Mouse (Mus musculus) activated CD4-positive, CD25-positive, alpha-beta regulatory T cell, adult 4 months (primary cell): ENCODE results near the gene Hist1h3c. TPM values are rescaled to one million over a fixed set of nuclear protein-coding genes. Genes with fewer than 3 reads are reported as not detected.

Source experiments
- ATAC-seq: one replicate; pipeline ENCODE4 v1.8.0; 2017
- polyA plus RNA-seq, 2 experiments: library from polyadenylated mRNA; unstranded; fragments of 100-300 nt; shearing (Covaris generic); gene quantifications; one replicate each; pipeline ENCODE4 v1.2.1; 2017

The Hist1h3c gene
- polyA plus RNA-seq, 2 experiments from 2014 or later, result 2.4 TPM; not detected in 1

GRCm38 (mm10) chr13:23757211-23757773 lies 11.9 kb upstream of the Hist1h3c start:
- ATAC-seq, result no peak

DNA sequence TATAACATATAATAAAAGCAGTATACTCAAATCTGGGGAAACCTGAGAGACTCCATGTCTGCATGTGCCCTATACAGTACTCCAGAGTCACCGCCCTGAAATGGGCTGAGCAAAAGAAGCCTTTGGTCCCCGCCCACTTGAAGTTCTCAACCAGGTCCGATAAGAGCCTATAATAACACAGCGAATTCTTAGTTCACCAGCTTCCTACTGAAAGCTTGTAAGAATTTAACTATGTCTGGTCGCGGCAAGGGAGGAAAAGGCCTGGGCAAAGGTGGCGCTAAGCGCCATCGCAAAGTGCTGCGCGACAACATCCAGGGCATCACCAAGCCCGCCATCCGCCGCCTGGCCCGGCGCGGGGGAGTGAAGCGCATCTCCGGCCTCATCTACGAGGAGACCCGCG lies 11.4 kb upstream of the Hist1h3c start, which contains the start of gene Hist1h4b:
TSS of gene Hist1h4b (plus strand) at position 224 of the 400 bp plus-strand sequence.
- ATAC-seq, result peak; percentile 62

- no peak for ATAC-seq
These were observed 9.6 kb upstream of the Hist1h3c start for GRCm38 (mm10) chr13:23755000-23755399.

GRCm38 (mm10) chr13:23753314-23754078 lies 8.1 kb upstream of the Hist1h3c start:
- no peak for ATAC-seq

DNA sequence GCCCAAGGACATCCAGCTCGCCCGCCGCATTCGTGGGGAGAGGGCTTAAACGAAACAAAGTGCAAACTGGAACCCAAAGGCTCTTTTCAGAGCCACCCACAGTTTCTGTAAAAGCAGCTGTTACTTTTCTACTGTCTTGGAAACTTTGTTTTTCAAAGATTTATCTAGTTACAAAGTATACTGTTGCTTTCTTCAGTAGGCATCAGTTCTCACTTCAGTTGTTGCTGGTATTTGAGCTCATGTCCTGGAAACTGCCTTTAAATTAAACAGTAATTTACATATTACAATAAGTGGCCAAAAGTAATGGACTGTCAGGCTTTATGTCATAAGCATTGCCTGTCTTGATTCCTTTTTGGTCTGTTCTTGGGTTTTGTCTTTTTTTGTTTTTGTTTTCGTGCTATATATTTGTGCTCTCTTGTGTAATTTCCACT lies 7.4 kb upstream of the Hist1h3c start:
- no peak for ATAC-seq

DNA sequence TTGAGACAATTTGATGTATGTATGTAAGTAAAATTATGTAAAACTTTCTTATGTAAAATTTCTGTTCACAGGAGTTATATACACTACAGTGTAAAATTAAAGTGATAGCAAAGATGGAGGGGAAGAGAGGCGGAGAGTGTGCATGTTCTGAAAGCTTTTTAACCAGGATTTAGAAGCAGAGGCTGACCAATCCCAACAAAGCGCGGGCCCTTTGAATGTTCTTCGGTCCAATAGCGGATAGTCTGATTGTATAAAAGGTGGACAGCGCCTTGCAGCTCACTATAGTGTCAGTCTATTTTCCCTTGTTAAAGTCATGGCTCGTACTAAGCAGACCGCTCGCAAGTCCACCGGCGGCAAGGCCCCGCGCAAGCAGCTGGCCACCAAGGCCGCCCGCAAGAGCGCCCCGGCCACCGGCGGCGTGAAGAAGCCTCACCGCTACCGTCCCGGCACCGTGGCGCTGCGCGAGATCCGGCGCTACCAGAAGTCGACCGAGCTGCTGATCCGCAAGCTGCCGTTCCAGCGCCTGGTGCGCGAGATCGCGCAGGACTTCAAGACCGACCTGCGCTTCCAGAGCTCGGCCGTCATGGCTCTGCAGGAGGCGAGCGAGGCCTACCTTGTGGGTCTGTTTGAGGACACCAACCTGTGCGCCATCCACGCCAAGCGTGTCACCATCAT lies 6.8 kb upstream of the Hist1h3c start, which contains the start of gene Hist1h3b:
TSS of gene Hist1h3b (plus strand) at position 201 of the 675 bp plus-strand sequence.
- peak; percentile 38 for ATAC-seq

- no peak for ATAC-seq
These were observed 6.1 kb upstream of the Hist1h3c start for GRCm38 (mm10) chr13:23751478-23751956.

GRCm38 (mm10) chr13:23750839-23751477 lies 5.6 kb upstream of the Hist1h3c start, which contains the start of gene Hist1h2ab:
Gene Hist1h2ab (plus strand): TSS chr13:23751126.
- ATAC-seq, result peak; percentile 38

GRCm38 (mm10) chr13:23749563-23750121 lies 4.2 kb upstream of the Hist1h3c start:
- no peak for ATAC-seq

DNA sequence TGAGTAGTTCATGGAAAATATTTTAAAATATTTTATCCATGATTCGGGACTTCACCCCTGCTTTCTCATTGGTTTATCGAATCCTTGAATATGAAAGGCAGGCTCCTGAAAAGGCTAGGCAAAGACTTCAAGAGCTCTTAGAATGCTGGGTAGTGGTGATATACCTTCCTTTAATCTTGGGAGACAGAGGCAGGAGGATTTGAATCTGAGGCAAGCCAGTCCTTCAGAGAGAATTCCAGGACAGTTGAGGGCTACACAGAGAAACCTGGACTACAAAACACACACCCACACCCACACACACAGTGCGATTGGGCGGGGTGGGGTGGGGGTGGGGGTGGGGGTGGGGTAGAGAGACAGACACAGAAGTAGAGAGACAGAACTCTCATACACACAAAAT lies 2.5 kb upstream of the Hist1h3c start:
- ATAC-seq, result no peak

DNA sequence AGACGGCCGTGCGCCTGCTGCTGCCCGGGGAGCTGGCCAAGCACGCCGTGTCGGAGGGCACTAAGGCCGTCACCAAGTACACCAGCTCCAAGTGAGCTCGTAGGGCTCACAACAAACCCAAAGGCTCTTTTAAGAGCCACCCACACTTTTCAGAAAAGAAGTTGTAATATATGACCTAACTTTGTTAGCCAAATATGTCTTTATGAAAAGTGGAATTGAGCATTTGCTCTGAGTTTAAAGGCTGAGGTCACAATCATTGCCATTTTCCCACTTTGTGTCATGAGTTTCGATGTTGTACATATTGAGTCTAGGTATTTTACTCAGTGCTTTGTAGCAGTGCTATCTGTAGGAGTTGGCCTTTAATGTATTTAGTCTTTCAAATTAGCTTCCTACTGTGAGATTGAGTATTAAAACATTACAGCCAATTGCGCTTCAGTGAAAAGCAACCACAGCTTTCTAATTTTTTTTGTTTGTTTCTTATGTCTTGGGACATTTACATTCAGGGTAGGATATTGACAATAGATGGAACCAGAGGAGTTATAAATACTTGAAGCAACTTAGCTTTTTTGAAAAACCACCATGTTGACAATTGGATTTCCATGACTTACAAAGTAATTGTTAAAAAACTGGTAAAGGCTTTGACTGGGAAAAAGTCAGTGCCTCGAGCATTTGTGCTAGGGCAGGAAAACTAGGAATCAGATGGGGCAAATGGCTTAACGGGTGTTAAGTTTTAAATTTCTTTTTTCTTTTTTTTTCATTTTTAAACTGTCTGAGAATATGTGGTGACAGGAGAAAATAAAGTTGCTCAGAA lies 1.9 kb upstream of the Hist1h3c start:
- no peak for ATAC-seq

GRCm38 (mm10) chr13:23746201-23747080 lies 1.0 kb upstream of the Hist1h3c start, which contains the start of gene Hist1h2bb:
Gene Hist1h2bb (plus strand): TSS chr13:23746734.
- ATAC-seq, result peak; percentile 87

GRCm38 (mm10) chr13:23744421-23745380 lies 701 bp downstream of the Hist1h3c start:
- no peak for ATAC-seq

DNA sequence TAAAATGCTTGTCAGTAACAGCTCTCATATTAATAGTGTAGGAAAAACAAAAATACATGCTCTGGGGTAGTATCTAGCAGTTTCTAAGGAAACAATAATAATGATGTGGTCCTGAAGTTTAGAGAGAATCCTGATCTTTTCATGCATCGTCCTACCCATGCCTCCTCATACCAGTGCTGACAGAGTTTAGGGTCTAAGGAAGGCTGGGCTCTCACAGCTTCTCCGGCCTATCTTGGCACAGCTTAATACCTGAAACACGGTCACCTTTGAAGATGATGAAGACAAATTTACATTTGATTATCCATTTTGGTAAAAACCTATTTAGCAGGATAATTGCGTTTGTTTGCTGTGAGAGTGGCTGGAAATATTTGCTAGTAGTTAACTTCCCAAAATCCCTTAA lies 1.4 kb downstream of the Hist1h3c start:
- ATAC-seq, result no peak

GRCm38 (mm10) chr13:23743215-23743614 lies 2.2 kb downstream of the Hist1h3c start:
- ATAC-seq, result no peak

DNA sequence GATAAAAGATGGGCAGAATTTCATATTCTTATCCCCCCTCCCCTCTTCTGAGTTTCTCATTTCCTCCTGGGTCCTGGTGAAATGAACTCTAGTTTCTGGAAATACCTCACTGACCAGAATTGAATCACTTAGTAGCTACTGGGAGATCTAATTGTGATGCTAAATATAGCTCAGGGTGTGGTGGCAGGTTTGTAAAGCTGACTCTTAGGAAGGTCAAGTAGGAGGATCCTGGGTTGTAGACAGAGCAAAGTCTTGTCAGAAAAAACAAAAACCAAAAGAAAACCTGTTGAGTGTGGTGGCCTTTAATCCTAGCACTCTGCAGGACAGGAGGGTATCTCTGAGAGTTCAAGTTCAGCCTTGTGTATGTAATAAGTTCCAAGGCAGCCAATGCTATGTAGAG lies 3.4 kb downstream of the Hist1h3c start:
- ATAC-seq, result no peak

- ATAC-seq, result no peak
These were observed 4.5 kb downstream of the Hist1h3c start for GRCm38 (mm10) chr13:23740910-23741309.

GRCm38 (mm10) chr13:23740256-23740840 lies 5.1 kb downstream of the Hist1h3c start:
- no peak for ATAC-seq

DNA sequence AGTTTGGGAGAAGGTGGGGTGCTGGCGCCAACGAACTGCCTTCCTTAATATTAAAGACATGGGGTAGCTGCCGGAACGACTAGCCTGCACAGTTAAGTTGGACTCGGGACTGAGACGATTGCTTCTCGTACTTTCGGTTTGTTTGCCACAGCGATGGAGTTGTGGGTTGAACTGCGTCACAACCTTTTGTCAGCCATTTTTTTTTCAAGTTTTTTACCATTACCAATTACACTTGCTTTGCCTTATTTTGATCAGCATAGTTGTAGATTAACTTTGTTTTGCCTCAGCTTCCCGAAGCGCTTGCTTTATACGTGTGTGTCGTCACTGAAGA lies 5.5 kb downstream of the Hist1h3c start:
- peak; percentile 57 for ATAC-seq
